Mouse (Mus musculus) hindbrain, embryonic 14.5 days (tissue): ENCODE data around the gene Cphx3. TPM values are rescaled to one million over a fixed set of nuclear protein-coding genes. Genes with fewer than 3 reads are reported as not detected.
A peak's percentile ranks its signal among the peaks of the same experiment; 100 is the strongest.
"Not testable (repeated sequence)": the region's sequence is repeated elsewhere in the genome, so short reads cannot be mapped to it uniquely, and the experiment has no call there.

Experiments used
- ATAC-seq: fragments of 200-750 bp; cut with Nextera tagmentation; 2 replicates; pipeline ENCODE4 v1.8.0; 2017; ENCODE audit warnings: moderate number of reproducible peaks, mild to moderate bottlenecking, moderate TSS enrichment, moderate library complexity; ENCODE audit not compliant: low FRiP score
- DNase-seq: peaks from one replicate; pipeline ENCODE4 v3.0.0-alpha.2; 2015; ENCODE audit warnings: low spot score
- H3K27ac ChIP-seq: fragments of 300-500 bp; sonication (generic); 2 replicates; pipeline ENCODE4 v1.5.1; 2014; ENCODE audit warnings: mild to moderate bottlenecking, moderate library complexity
- H3K27me3 ChIP-seq: fragments of 300-500 bp; sonication (generic); 2 replicates; pipeline ENCODE4 v1.6.1; 2014; ENCODE audit warnings: mild to moderate bottlenecking, low read length, mixed read lengths; ENCODE audit not compliant: control insufficient read depth, insufficient read depth
- H3K36me3 ChIP-seq: fragments of 300-500 bp; sonication (generic); replicated peaks from 2 replicates; pipeline ENCODE4 v1.6.1; 2014; ENCODE audit not compliant: control insufficient read depth, insufficient read depth
- H3K4me1 ChIP-seq: fragments of 300-500 bp; sonication (generic); replicated peaks from 2 replicates; pipeline ENCODE4 v1.6.1; 2014; ENCODE audit warnings: antibody characterized with exemption, low read length, mixed read lengths; ENCODE audit not compliant: control insufficient read depth, insufficient read depth
- H3K4me2 ChIP-seq: fragments of 300-500 bp; sonication (generic); replicated peaks from 2 replicates; pipeline ENCODE4 v1.6.1; 2014; ENCODE audit warnings: mild to moderate bottlenecking, moderate library complexity
- H3K4me3 ChIP-seq: fragments of 300-500 bp; sonication (generic); replicated peaks from 2 replicates; pipeline ENCODE4 v1.5.1; 2014; ENCODE audit warnings: mild to moderate bottlenecking, low read length
- H3K9ac ChIP-seq: fragments of 300-500 bp; sonication (generic); 2 replicates; pipeline ENCODE4 v1.6.1; 2014
- H3K9me3 ChIP-seq: fragments of 300-500 bp; sonication (generic); 2 replicates; pipeline ENCODE4 v1.6.1; 2016; ENCODE audit warnings: low read length; ENCODE audit not compliant: control insufficient read depth
- WGBS: fragments of 180-500 bp; shearing (Covaris S2); extraction: QIAGEN DNeasy Blood & Tissue Kit; methylation state at CpG from one replicate; pipeline ENCODE4 v1.1.7; 2014; 5-methylcytosine and 5-hydroxymethylcytosine counted together
- polyA plus RNA-seq: library from polyadenylated mRNA; unstranded; fragments of >200 nt; fragmentation: Nextera tagmentation; extraction: Ambion mirVana; gene quantifications from 2 replicates; pipeline ENCODE4 v1.2.1, GENCODE M21; 2014

Cphx3 gene
- polyA plus RNA-seq, 1 experiment from 2014 or later, result not detected

- not testable (repeated sequence) for H3K9me3 ChIP-seq, H3K27ac ChIP-seq, H3K36me3 ChIP-seq, H3K9ac ChIP-seq, H3K4me2 ChIP-seq, DNase-seq, H3K4me1 ChIP-seq, ATAC-seq, H3K4me3 ChIP-seq, H3K27me3 ChIP-seq
- WGBS, result no CpG with 5 or more reads among the region's 3 CpGs
Measured at GRCm38 (mm10) chr14:26197851-26198250, 115.8 kb downstream of the Cphx3 start.

GRCm38 (mm10) chr14:26206197-26206925 lies 124.3 kb downstream of the Cphx3 start:
- H3K27me3 ChIP-seq, H3K27ac ChIP-seq, DNase-seq, H3K9me3 ChIP-seq, H3K36me3 ChIP-seq, H3K4me1 ChIP-seq, H3K9ac ChIP-seq, H3K4me2 ChIP-seq, H3K4me3 ChIP-seq: not testable (repeated sequence)
- ATAC-seq, result peak; percentile 91
- no CpG with 5 or more reads among the region's 44 CpGs for WGBS

DNA sequence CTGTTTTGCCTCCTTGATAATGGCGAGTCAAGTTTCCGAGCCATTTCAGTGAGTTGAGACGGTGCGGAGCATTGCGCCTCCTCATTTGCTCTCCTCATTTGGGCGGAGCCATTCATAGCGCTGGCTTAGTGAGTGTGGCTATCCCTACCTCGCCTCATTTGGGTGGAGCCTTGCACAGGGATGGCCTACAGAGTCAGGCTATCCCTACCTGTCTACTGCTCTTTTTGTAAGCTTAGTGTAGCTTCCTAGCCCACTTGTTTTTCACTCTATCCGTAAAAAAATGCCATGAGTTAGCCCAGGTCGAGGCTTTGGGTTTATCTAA lies 124.8 kb downstream of the Cphx3 start, which contains the start of gene Tmem254b:
Gene Tmem254b, minus strand, starts transcription at position 116 of the 322 bp plus-strand sequence.
- no CpG with 5 or more reads among the region's 10 CpGs for WGBS

GRCm38 (mm10) chr14:26216233-26217000 lies 134.3 kb downstream of the Cphx3 start:
- not testable (repeated sequence) for H3K27me3 ChIP-seq, H3K4me1 ChIP-seq, DNase-seq, H3K9me3 ChIP-seq, H3K9ac ChIP-seq, H3K36me3 ChIP-seq, H3K4me2 ChIP-seq, H3K27ac ChIP-seq, H3K4me3 ChIP-seq, ATAC-seq
- no CpG with 5 or more reads among the region's 5 CpGs for WGBS

More for the DNA sequence above, 124.8 kb downstream of the Cphx3 start, which contains the start of gene Tmem254b:
- DNase-seq, H3K4me2 ChIP-seq, H3K27me3 ChIP-seq, H3K27ac ChIP-seq, H3K4me3 ChIP-seq, H3K9me3 ChIP-seq, H3K36me3 ChIP-seq, H3K9ac ChIP-seq, H3K4me1 ChIP-seq: not testable (repeated sequence)
- ATAC-seq, result peak; percentile 90

DNA sequence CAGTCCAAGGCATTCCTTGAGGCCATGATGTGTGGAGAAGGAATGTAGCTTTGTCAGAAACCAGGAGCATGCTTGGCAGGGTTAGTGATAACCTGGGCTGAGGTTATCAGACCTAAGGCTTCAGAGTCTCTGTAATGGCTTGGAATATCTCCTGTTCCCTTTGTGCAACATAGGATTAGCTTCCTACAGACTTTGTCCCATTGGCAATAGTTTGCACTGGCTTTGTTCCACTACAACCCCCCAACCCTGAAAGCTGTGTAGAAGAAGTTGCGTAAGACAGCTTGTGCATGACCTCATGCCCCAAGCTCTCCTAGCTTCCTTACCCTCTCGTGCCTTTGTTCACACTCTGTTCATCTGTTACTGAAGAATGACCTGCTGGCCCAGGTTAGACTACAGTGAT lies 155.1 kb downstream of the Cphx3 start:
- not testable (repeated sequence) for H3K4me2 ChIP-seq, H3K9ac ChIP-seq, H3K9me3 ChIP-seq, ATAC-seq, H3K4me3 ChIP-seq, H3K36me3 ChIP-seq, H3K27me3 ChIP-seq, H3K4me1 ChIP-seq, H3K27ac ChIP-seq, DNase-seq
- WGBS, result no CpG with 5 or more reads among the region's 2 CpGs

DNA sequence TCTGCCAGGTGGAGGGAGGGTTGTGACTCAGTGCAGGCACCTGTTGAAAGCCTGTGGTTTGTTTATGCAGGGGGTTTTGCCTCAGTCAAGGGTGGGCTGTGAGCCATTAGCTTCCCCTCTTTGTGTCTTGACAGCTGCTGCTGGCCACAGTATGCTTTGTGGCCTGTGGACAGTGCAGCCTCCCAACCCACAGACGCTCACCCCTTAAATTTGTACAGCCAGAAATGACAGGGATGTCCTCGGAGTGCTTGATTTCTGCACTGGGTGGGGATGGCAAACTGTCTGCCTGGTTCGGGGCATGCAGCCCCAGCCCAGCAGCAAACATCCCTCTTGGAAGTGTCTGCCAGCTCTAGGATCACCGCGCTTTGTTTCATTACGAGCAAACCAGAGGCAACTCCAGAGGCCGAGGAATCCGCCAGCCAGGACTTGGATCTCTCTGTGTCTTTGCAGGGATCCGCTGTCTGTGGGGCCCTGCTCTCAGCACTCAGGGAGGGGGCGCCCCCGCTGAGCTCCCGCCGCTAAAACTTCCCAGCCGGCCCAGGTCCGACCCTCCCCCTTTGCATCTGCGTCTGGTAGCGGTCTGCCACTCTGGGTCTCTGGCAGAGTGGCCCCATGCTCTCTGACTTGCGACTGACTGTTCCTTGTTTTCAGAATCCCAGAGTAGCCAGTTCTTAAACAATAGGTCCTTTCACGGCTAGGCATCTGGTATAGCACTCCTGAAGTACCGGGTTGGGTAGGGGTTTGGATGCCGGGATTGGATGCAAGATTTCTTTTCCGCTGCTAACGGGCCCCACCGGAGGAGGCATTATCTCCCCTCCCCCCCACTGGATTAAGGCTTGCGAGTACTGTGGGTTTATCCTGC lies 175.9 kb downstream of the Cphx3 start, which contains the start of gene Duxbl3:
Gene Duxbl3, plus strand, starts transcription at position 207 of the 862 bp plus-strand sequence.
- no CpG with 5 or more reads among the region's 25 CpGs for WGBS
- not testable (repeated sequence) for H3K4me1 ChIP-seq, DNase-seq, H3K9me3 ChIP-seq, H3K36me3 ChIP-seq, H3K9ac ChIP-seq, H3K27me3 ChIP-seq, H3K4me3 ChIP-seq, H3K27ac ChIP-seq, H3K4me2 ChIP-seq
- ATAC-seq, result peak; percentile 94

DNA sequence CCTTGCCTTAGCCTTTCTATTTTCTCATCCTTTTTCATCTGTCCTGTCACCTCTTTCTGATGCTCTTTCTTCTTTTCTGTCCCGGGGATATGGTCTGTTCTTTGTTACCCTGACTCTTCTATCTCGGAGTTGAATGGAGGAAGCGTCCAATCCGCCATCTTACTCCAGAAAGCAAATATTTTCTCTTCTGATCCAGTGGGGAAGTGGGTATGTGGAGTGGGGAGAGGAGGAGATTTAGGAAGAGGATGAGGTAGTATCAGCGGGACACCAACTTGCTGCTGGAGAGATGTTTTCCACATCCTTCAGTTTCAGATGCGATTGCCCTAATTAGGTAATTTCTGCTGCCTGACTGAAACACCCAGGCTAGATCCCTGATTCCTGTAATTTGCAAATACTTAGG lies 176.6 kb downstream of the Cphx3 start:
- H3K36me3 ChIP-seq, H3K4me3 ChIP-seq, H3K9me3 ChIP-seq, ATAC-seq, H3K27me3 ChIP-seq, H3K4me1 ChIP-seq, H3K27ac ChIP-seq, H3K4me2 ChIP-seq, DNase-seq, H3K9ac ChIP-seq: not testable (repeated sequence)
- WGBS, result no CpG with 5 or more reads among the region's 6 CpGs
